8 mouse cellular contexts compared by ENCODE assay signal in genomic region chr10:81329194-81329975, GRCm38 (mm10). TPM values are rescaled to one million over a fixed set of nuclear protein-coding genes. Genes with fewer than 3 reads are reported as not detected.
A peak's percentile ranks its signal among the peaks of the same experiment; 100 is the strongest.
DNase-seq lines count a peak whose midpoint lies in the region; ATAC-seq and TF ChIP-seq lines count a peak whose summit lies in the region.

No protein-coding gene starts in this region.

- peak; percentile 26; the same call in 1 of the 2 replicates for TF ChIP-seq POLR2A in thymus, adult 2 months (IDR thresholded peaks at IDR 0.05; ENCODE audit: control insufficient read depth, extremely low read depth, insufficient read depth, low read length, poor library complexity)

- WGBS in heart, postnatal 0 days: 36% methylated on average over 10 of the region's 10 CpGs
- WGBS in liver, embryonic 12.5 days (ENCODE audit: insufficient replicate concordance): 68% methylated on average over 10 of the region's 10 CpGs
- WGBS in thymus, adult 2 months: 9% methylated on average over 10 of the region's 10 CpGs

- no peak for TF ChIP-seq EP300 in heart, postnatal 0 days (IDR thresholded peaks at IDR 0.05; ENCODE audit: low read depth)

- ATAC-seq in CD4-positive, CD25-positive, alpha-beta regulatory T cell, adult 4 months: peak; percentile 84
- ATAC-seq in heart, postnatal 0 days (ENCODE audit: insufficient read depth, low read depth): peak; percentile 75
- no peak for ATAC-seq in liver, embryonic 12.5 days
- ATAC-seq in erythroid progenitor cell, adult 5-6 weeks (replicated peaks; ENCODE audit: low FRiP score, poor library complexity, severe bottlenecking): no peak

- no peaks in the 10 kb centered on the region for H3K9me3 ChIP-seq in heart, postnatal 0 days (replicated peaks; ENCODE audit: control insufficient read depth, low read length)
- no peaks in the 10 kb centered on the region for H3K9me3 ChIP-seq in liver, embryonic 12.5 days (replicated peaks)

- H3K4me2 ChIP-seq in heart, postnatal 0 days (ENCODE audit: low read depth, low read length): peak overlapping the region; percentile 38
- peak overlapping the region; percentile 35 for H3K4me2 ChIP-seq in liver, embryonic 12.5 days

- peak; percentile 55 for DNase-seq in gastrocnemius, postnatal 10 days
- no peak for DNase-seq in gastrocnemius, adult 8-10 months (ENCODE audit: low spot score in 2 of 2)
- peak; percentile 88 for DNase-seq in heart, postnatal 0 days (ENCODE audit: low spot score)
- DNase-seq in thymus, adult 2 months: peak; percentile 91
- DNase-seq in ovary, adult 18-20 months (ENCODE audit: low spot score): no peak

- H3K27me3 ChIP-seq in heart, postnatal 0 days (ENCODE audit: control insufficient read depth, insufficient read depth, low read length): no peaks in the 10 kb centered on the region
- peaks cover 37% of the 10 kb centered on the region for H3K27me3 ChIP-seq in liver, embryonic 12.5 days (replicated peaks)
- no peaks in the 10 kb centered on the region for H3K27me3 ChIP-seq in thymus, adult 2 months (ENCODE audit: control insufficient read depth, insufficient read depth, low read length)

- peak overlapping the region; percentile 22; the same call in 1 of the 2 replicates for H3K9ac ChIP-seq in heart, postnatal 0 days (replicated peaks; ENCODE audit: low read depth, low read length)
- no peak overlapping the region; the same call in 1 of the 2 replicates for H3K9ac ChIP-seq in liver, embryonic 12.5 days

- H3K4me1 ChIP-seq in heart, postnatal 0 days (ENCODE audit: control insufficient read depth, insufficient read depth): peaks cover 38% of the 10 kb centered on the region
- H3K4me1 ChIP-seq in liver, embryonic 12.5 days: peaks cover 64% of the 10 kb centered on the region
- H3K4me1 ChIP-seq in thymus, adult 2 months (replicated peaks; ENCODE audit: control insufficient read depth, insufficient read depth, low read length): peaks cover 61% of the 10 kb centered on the region

- H3K36me3 ChIP-seq in heart, postnatal 0 days (replicated peaks; ENCODE audit: control insufficient read depth, insufficient read depth, low read length): peaks cover 29% of the 10 kb centered on the region
- H3K36me3 ChIP-seq in liver, embryonic 12.5 days: peaks cover 35% of the 10 kb centered on the region
- H3K36me3 ChIP-seq in thymus, adult 2 months (ENCODE audit: control insufficient read depth, insufficient read depth, low read length): peaks cover 49% of the 10 kb centered on the region

- H3K4me3 ChIP-seq in heart, postnatal 0 days (ENCODE audit: low read depth, low read length): peak overlapping the region; percentile 27; the same call in 1 of the 2 replicates
- H3K4me3 ChIP-seq in liver, embryonic 12.5 days: 0 out of 2 replicates have a peak overlapping the region, but pooled peaks have one; percentile 19
- peak overlapping the region; percentile 68 for H3K4me3 ChIP-seq in thymus, adult 2 months (ENCODE audit: control insufficient read depth, insufficient read depth, low read length)

- peak overlapping the region; percentile 86 for H3K27ac ChIP-seq in heart, postnatal 0 days (ENCODE audit: low read depth)
- peak overlapping the region; percentile 68 for H3K27ac ChIP-seq in liver, embryonic 12.5 days
- H3K27ac ChIP-seq in thymus, adult 2 months (ENCODE audit: control insufficient read depth, insufficient read depth, low read length): peak overlapping the region; percentile 96

- TF ChIP-seq CTCF in heart, postnatal 0 days (IDR thresholded peaks at IDR 0.05; ENCODE audit: low read depth): no peak
- no peak for TF ChIP-seq CTCF in thymus, adult 2 months (IDR thresholded peaks at IDR 0.05; ENCODE audit: borderline replicate concordance, control insufficient read depth, extremely low read depth, insufficient read depth, low read length, poor library complexity)

RNA-seq across cellular contexts. Expression of gene Tbxa2r, which starts 0.9 kb away (rescaled TPM):
- total RNA-seq in gastrocnemius, postnatal 10 days (2021): 1 to 10 TPM; 2.3 to 3.8 TPM
- total RNA-seq in gastrocnemius, adult 8-10 months (2022): under 1 TPM; 0.12 to 0.36 (median 0.19) TPM
- 10 to 100 TPM; 19.3 to 22.0 TPM for polyA plus RNA-seq in CD4-positive, CD25-positive, alpha-beta regulatory T cell, adult 4 months (2017; shearing (Covaris generic))
- 4.7 and 10.5 TPM in 2 replicates for total RNA-seq in heart, postnatal 0 days (2014; rRNA removed; ENCODE audit: low replicate concordance)
- polyA plus RNA-seq in heart, postnatal 0 days (2015; fragmentation: Nextera tagmentation; extraction: Ambion mirVana): 6.3 and 7.0 TPM in 2 replicates
- polyA plus RNA-seq in liver, embryonic 12.5 days (2016; fragmentation: Nextera tagmentation; extraction: Ambion mirVana): 6.7 and 7.0 TPM in 2 replicates
- polyA plus RNA-seq in thymus, adult 2 months (2012; rRNA removed): 310 and 312 TPM in 2 replicates
- not detected in 2 replicates for total RNA-seq in erythroid progenitor cell, adult 5-6 weeks (2015; ENCODE audit: low replicate concordance)
- total RNA-seq in erythroid progenitor cell, adult 5-6 weeks (2017; ENCODE audit: low replicate concordance): 0.90 TPM in 1 of 2 replicates, not detected in the other

RNA-seq across cellular contexts. Expression of gene Cactin, which starts 8.5 kb away (rescaled TPM):
- total RNA-seq in gastrocnemius, postnatal 10 days (2021): 10 to 100 TPM; 11.0 to 14.5 TPM
- 10 to 100 TPM in 1 of 4 experiments, 1 to 10 TPM in 3; 9.4 to 11.3 (median 9.8) TPM for total RNA-seq in gastrocnemius, adult 8-10 months (2022)
- 1 to 10 TPM; 4.2 to 4.7 TPM for polyA plus RNA-seq in CD4-positive, CD25-positive, alpha-beta regulatory T cell, adult 4 months (2017; shearing (Covaris generic))
- total RNA-seq in heart, postnatal 0 days (2014; rRNA removed; ENCODE audit: low replicate concordance): 14.3 and 14.9 TPM in 2 replicates
- 12.8 and 13.7 TPM in 2 replicates for polyA plus RNA-seq in heart, postnatal 0 days (2015; fragmentation: Nextera tagmentation; extraction: Ambion mirVana)
- polyA plus RNA-seq in liver, embryonic 12.5 days (2016; fragmentation: Nextera tagmentation; extraction: Ambion mirVana): 52.9 and 55.1 TPM in 2 replicates
- polyA plus RNA-seq in thymus, adult 2 months (2012; rRNA removed): 89.3 and 89.6 TPM in 2 replicates
- total RNA-seq in erythroid progenitor cell, adult 5-6 weeks (2015; ENCODE audit: low replicate concordance): 8.3 and 10.5 TPM in 2 replicates
- total RNA-seq in erythroid progenitor cell, adult 5-6 weeks (2017; ENCODE audit: low replicate concordance): 24.7 and 47.1 TPM in 2 replicates

RNA-seq across cellular contexts. Expression of gene Gipc3, which starts 13.7 kb away (rescaled TPM):
- 1 to 10 TPM in 1 of 2 experiments, under 1 TPM in 1; 0.96 to 1.3 TPM for total RNA-seq in gastrocnemius, postnatal 10 days (2021)
- 1 to 10 TPM in 1 of 4 experiments, under 1 TPM in 3; 0.46 to 1.2 (median 0.73) TPM for total RNA-seq in gastrocnemius, adult 8-10 months (2022)
- under 1 TPM; 0.15 to 0.28 TPM for polyA plus RNA-seq in CD4-positive, CD25-positive, alpha-beta regulatory T cell, adult 4 months (2017; shearing (Covaris generic))
- total RNA-seq in heart, postnatal 0 days (2014; rRNA removed; ENCODE audit: low replicate concordance): 0.08 and 0.12 TPM in 2 replicates
- 0.16 and 0.21 TPM in 2 replicates for polyA plus RNA-seq in heart, postnatal 0 days (2015; fragmentation: Nextera tagmentation; extraction: Ambion mirVana)
- 0.04 TPM in 1 of 2 replicates, not detected in the other for polyA plus RNA-seq in liver, embryonic 12.5 days (2016; fragmentation: Nextera tagmentation; extraction: Ambion mirVana)
- 0.70 and 0.82 TPM in 2 replicates for polyA plus RNA-seq in thymus, adult 2 months (2012; rRNA removed)
- total RNA-seq in erythroid progenitor cell, adult 5-6 weeks (2015; ENCODE audit: low replicate concordance): not detected in 2 replicates
- not detected in 2 replicates for total RNA-seq in erythroid progenitor cell, adult 5-6 weeks (2017; ENCODE audit: low replicate concordance)

RNA-seq across cellular contexts. Expression of gene Hmg20b, which starts 20.9 kb away (rescaled TPM):
- total RNA-seq in gastrocnemius, postnatal 10 days (2021): 10 to 100 TPM; 26.8 to 41.9 TPM
- 10 to 100 TPM; 16.9 to 22.8 (median 21.1) TPM for total RNA-seq in gastrocnemius, adult 8-10 months (2022)
- polyA plus RNA-seq in CD4-positive, CD25-positive, alpha-beta regulatory T cell, adult 4 months (2017; shearing (Covaris generic)): 10 to 100 TPM; 14.4 to 17.3 TPM
- total RNA-seq in heart, postnatal 0 days (2014; rRNA removed; ENCODE audit: low replicate concordance): 63.9 and 80.7 TPM in 2 replicates
- polyA plus RNA-seq in heart, postnatal 0 days (2015; fragmentation: Nextera tagmentation; extraction: Ambion mirVana): 92.3 and 94.5 TPM in 2 replicates
- polyA plus RNA-seq in liver, embryonic 12.5 days (2016; fragmentation: Nextera tagmentation; extraction: Ambion mirVana): 39.9 and 47.1 TPM in 2 replicates
- 199 and 209 TPM in 2 replicates for polyA plus RNA-seq in thymus, adult 2 months (2012; rRNA removed)
- total RNA-seq in erythroid progenitor cell, adult 5-6 weeks (2015; ENCODE audit: low replicate concordance): 49.9 and 58.7 TPM in 2 replicates
- 18.1 and 24.4 TPM in 2 replicates for total RNA-seq in erythroid progenitor cell, adult 5-6 weeks (2017; ENCODE audit: low replicate concordance)

RNA-seq across cellular contexts. Expression of gene Mfsd12, which starts 27.9 kb away (rescaled TPM):
- total RNA-seq in gastrocnemius, postnatal 10 days (2021): 1 to 10 TPM; 4.5 to 7.5 TPM
- total RNA-seq in gastrocnemius, adult 8-10 months (2022): 1 to 10 TPM; 1.7 to 3.1 (median 2.1) TPM
- polyA plus RNA-seq in CD4-positive, CD25-positive, alpha-beta regulatory T cell, adult 4 months (2017; shearing (Covaris generic)): 1 to 10 TPM; 1.3 to 1.5 TPM
- total RNA-seq in heart, postnatal 0 days (2014; rRNA removed; ENCODE audit: low replicate concordance): 20.2 and 30.5 TPM in 2 replicates
- 10.3 and 11.4 TPM in 2 replicates for polyA plus RNA-seq in heart, postnatal 0 days (2015; fragmentation: Nextera tagmentation; extraction: Ambion mirVana)
- polyA plus RNA-seq in liver, embryonic 12.5 days (2016; fragmentation: Nextera tagmentation; extraction: Ambion mirVana): 20.8 and 21.0 TPM in 2 replicates
- polyA plus RNA-seq in thymus, adult 2 months (2012; rRNA removed): 65.3 and 85.5 TPM in 2 replicates
- total RNA-seq in erythroid progenitor cell, adult 5-6 weeks (2015; ENCODE audit: low replicate concordance): 15.9 and 18.7 TPM in 2 replicates
- total RNA-seq in erythroid progenitor cell, adult 5-6 weeks (2017; ENCODE audit: low replicate concordance): 29.7 and 33.0 TPM in 2 replicates

Comparison
In these comparisons a context has a peak if more than half of its experiments do, and no peak if none do; other contexts are left out.
1. DNase-seq: peak in gastrocnemius, postnatal 10 days (single experiment), heart, postnatal 0 days (single experiment) and thymus, adult 2 months (single experiment); none in gastrocnemius, adult 8-10 months (0 of 2) and ovary, adult 18-20 months (single experiment).
2. ATAC-seq: peak in CD4-positive, CD25-positive, alpha-beta regulatory T cell, adult 4 months (single experiment) and heart, postnatal 0 days (single experiment); none in liver, embryonic 12.5 days (single experiment) and erythroid progenitor cell, adult 5-6 weeks (single experiment).
3. Peak in every context shown above with its lines, with median percentiles within 50 percentile points of each other: H3K27ac ChIP-seq and H3K4me3 ChIP-seq.